Mouse (Mus musculus): ENCODE results near the gene Zfp574.

- TF ChIP-seq ZC3H11A (IDR thresholded peaks at IDR 0.05; ENCODE audit: borderline replicate concordance, low read depth, low read length): no peak
- TF ChIP-seq MAFK (IDR thresholded peaks at IDR 0.05; ENCODE audit: insufficient read depth, low read depth, low read length): no peak
- TF ChIP-seq CHD2 (IDR thresholded peaks at IDR 0.05; ENCODE audit: low read depth, low read length): no peak
- TF ChIP-seq HCFC1 (IDR thresholded peaks at IDR 0.05; ENCODE audit: borderline replicate concordance, insufficient read depth, low read length): no peak
Observed at GRCm38 (mm10) chr7:25073924-25074323, 1.6 kb downstream of the Zfp574 start.
